Mouse (Mus musculus) A20 (cell line): Measurements from ENCODE around the gene Med13l.

Experiments
- DNase-seq: peaks from one replicate; pipeline ENCODE4 v3.0.0-alpha.2; 2011; ENCODE audit warnings: low read depth, low spot score

Med13l gene

GRCm38 (mm10) chr5:118556387-118556937, 4.0 kb upstream of the Med13l start:
- DNase-seq, result no peak

- DNase-seq, result no peak
Measured at GRCm38 (mm10) chr5:118558841-118559240, 1.6 kb upstream of the Med13l start.

GRCm38 (mm10) chr5:118559584-118560384, 695 bp upstream of the Med13l start:
- peak; percentile 81 for DNase-seq

GRCm38 (mm10) chr5:118561086-118561987, 858 bp downstream of the Med13l start:
- peak; percentile 72 for DNase-seq

- DNase-seq, result no peak
Measured at GRCm38 (mm10) chr5:118562206-118562605, 1.7 kb downstream of the Med13l start.

- DNase-seq, result peak; percentile 26
Measured at GRCm38 (mm10) chr5:118563590-118563989, 3.1 kb downstream of the Med13l start.

- DNase-seq, result no peak
Measured at GRCm38 (mm10) chr5:118567395-118567794, 6.9 kb downstream of the Med13l start.

GRCm38 (mm10) chr5:118569017-118569416, 8.5 kb downstream of the Med13l start:
- no peak for DNase-seq

GRCm38 (mm10) chr5:118569606-118570580, 9.4 kb downstream of the Med13l start:
- no peak for DNase-seq

- no peak for DNase-seq
Measured at GRCm38 (mm10) chr5:118571504-118571903, 11.0 kb downstream of the Med13l start.

- DNase-seq, result no peak
Measured at GRCm38 (mm10) chr5:118574236-118574635, 13.8 kb downstream of the Med13l start.

GRCm38 (mm10) chr5:118574997-118575396, 14.5 kb downstream of the Med13l start:
- DNase-seq, result peak; percentile 32

GRCm38 (mm10) chr5:118575909-118576308, 15.4 kb downstream of the Med13l start:
- DNase-seq, result peak; percentile 56

GRCm38 (mm10) chr5:118576731-118577130, 16.3 kb downstream of the Med13l start:
- DNase-seq, result no peak

GRCm38 (mm10) chr5:118585355-118585754, 24.9 kb downstream of the Med13l start:
- DNase-seq, result no peak

GRCm38 (mm10) chr5:118586560-118586959, 26.1 kb downstream of the Med13l start:
- no peak for DNase-seq

GRCm38 (mm10) chr5:118588381-118588925, 28.0 kb downstream of the Med13l start:
- DNase-seq, result no peak

- peak; percentile 30 for DNase-seq
Measured at GRCm38 (mm10) chr5:118589186-118589892, 28.9 kb downstream of the Med13l start.

- DNase-seq, result no peak
Measured at GRCm38 (mm10) chr5:118590868-118591267, 30.4 kb downstream of the Med13l start.
